Mouse (Mus musculus): ENCODE measurements at regions not wholly inside any gene's neighbourhood (a gene's known extent, or its start where the extent isn't known, plus 50 kb on each side); places are given as distances from the start of the nearest gene placed in this dataset.

DNA sequence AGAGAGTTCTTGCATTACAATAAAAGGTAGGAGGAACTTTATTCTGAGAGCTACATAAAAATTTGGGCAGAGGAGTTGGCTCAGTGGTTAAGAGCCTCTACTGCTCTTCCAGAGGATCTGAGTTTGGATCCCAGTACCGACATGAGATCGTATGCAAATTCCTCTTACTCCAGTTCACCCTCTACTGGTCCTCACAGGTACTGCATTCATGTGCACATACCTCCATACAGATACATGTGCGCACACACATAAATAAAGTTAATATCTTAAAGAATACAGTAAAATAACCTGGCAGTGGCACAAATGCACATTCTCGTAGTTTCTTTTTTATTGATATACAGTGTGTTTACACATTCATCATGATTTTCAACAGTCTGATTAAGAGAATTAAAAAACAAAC is 232.4 kb downstream of the Vps13c start:
- no peak for ATAC-seq
- H3K9ac ChIP-seq (ENCODE audit: low read depth, low read length) = no peak overlapping the region
- no peaks in the 10 kb centered on the region for H3K27me3 ChIP-seq (replicated peaks; ENCODE audit: control insufficient read depth, insufficient read depth, low read length)
- no peaks in the 10 kb centered on the region for H3K36me3 ChIP-seq (ENCODE audit: control insufficient read depth, insufficient read depth, low read length)
- H3K4me2 ChIP-seq (ENCODE audit: low read length) = no peak overlapping the region
- H3K27ac ChIP-seq (ENCODE audit: low read depth, low read length) = no peak overlapping the region
- H3K4me3 ChIP-seq (ENCODE audit: low read length) = no peak overlapping the region
- no peaks in the 10 kb centered on the region for H3K9me3 ChIP-seq (ENCODE audit: control insufficient read depth, low read length)
- WGBS = 92% methylated on average over 4 of the region's 4 CpGs
- H3K4me1 ChIP-seq (ENCODE audit: control insufficient read depth, insufficient read depth, low read depth, low read length) = no peaks in the 10 kb centered on the region

DNA sequence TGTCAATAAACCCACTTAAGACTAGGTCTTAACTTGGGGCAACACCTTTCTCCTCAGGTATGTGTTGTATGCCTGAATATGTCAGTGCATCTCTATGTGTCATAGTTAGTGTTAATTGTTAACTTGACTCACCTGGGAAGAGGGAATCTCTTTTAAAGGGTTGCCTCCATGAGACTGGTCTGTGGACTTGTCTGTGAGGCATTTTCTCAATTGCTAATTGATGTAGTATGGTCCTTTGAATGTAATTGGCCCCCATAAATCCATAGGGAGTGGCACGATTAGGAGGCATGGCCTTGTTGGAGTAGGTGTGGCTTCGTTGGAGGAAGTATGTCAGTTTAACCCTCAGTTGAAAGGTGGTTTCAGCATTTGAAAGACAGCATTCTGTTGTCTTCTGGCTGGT is 237.1 kb downstream of the Vps13c start:
- H3K9me3 ChIP-seq (ENCODE audit: control insufficient read depth, low read length) = no peaks in the 10 kb centered on the region
- no peak for ATAC-seq
- no peaks in the 10 kb centered on the region for H3K27me3 ChIP-seq (replicated peaks; ENCODE audit: control insufficient read depth, insufficient read depth, low read length)
- H3K4me3 ChIP-seq (ENCODE audit: low read length) = no peak overlapping the region
- 62% methylated on average over 2 of the region's 2 CpGs for WGBS
- H3K36me3 ChIP-seq (ENCODE audit: control insufficient read depth, insufficient read depth, low read length) = no peaks in the 10 kb centered on the region
- H3K4me2 ChIP-seq (ENCODE audit: low read length) = no peak overlapping the region
- no peak overlapping the region for H3K27ac ChIP-seq (ENCODE audit: low read depth, low read length)
- H3K4me1 ChIP-seq (ENCODE audit: control insufficient read depth, insufficient read depth, low read depth, low read length) = no peaks in the 10 kb centered on the region
- H3K9ac ChIP-seq (ENCODE audit: low read depth, low read length) = no peak overlapping the region

DNA sequence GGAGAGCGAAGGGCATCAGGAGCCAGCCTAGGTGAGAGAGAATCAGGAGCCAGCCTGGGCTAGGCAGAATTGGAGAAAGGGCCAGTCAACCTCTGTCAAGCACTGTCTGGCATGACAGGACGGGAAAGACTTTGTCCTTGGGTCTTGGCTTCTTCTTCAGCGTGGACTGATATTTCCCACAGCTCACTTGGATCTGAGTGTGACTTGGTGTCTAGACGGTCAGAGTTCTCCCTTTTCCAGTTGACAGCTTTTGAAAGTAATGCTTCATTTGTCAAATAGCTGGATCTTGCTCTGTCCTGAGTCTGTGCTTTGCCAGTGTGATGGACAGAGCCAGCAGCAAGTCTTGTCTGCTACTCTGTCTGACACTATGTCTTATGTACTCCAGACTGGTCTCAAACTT is 243.1 kb downstream of the Vps13c start:
- ATAC-seq = no peak
- 88% methylated on average over 4 of the region's 4 CpGs for WGBS
- no peak overlapping the region for H3K27ac ChIP-seq (ENCODE audit: low read depth, low read length)
- no peak overlapping the region for H3K4me3 ChIP-seq (ENCODE audit: low read length)
- no peaks in the 10 kb centered on the region for H3K27me3 ChIP-seq (replicated peaks; ENCODE audit: control insufficient read depth, insufficient read depth, low read length)
- H3K36me3 ChIP-seq (ENCODE audit: control insufficient read depth, insufficient read depth, low read length) = no peaks in the 10 kb centered on the region
- H3K4me2 ChIP-seq (ENCODE audit: low read length) = no peak overlapping the region
- H3K9ac ChIP-seq (ENCODE audit: low read depth, low read length) = no peak overlapping the region
- H3K4me1 ChIP-seq (ENCODE audit: control insufficient read depth, insufficient read depth, low read depth, low read length) = no peaks in the 10 kb centered on the region
- no peaks in the 10 kb centered on the region for H3K9me3 ChIP-seq (ENCODE audit: control insufficient read depth, low read length)

DNA sequence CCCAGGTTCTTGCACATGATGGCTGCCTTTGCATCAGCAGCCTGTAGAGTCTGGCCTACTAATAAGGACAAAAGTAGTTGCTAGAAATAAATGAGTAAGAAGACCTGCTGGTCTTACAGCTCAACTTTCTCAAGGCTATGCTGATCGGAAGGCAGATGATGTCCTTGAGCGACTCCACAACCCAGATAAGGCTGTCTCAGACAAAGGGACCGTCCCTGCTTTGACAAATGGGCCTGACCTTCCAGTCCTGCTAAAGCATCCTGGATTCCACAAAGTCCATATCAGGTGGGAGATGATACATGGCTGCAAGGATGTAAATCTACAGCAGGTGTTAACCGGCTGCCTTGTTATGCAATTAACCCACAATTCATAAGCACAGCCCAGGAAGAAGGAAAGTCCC is 244.8 kb downstream of the Vps13c start:
- no peaks in the 10 kb centered on the region for H3K9me3 ChIP-seq (ENCODE audit: control insufficient read depth, low read length)
- H3K4me2 ChIP-seq (ENCODE audit: low read length) = no peak overlapping the region
- no peak for ATAC-seq
- 85% methylated on average over 4 of the region's 4 CpGs for WGBS
- H3K9ac ChIP-seq (ENCODE audit: low read depth, low read length) = no peak overlapping the region
- no peaks in the 10 kb centered on the region for H3K27me3 ChIP-seq (replicated peaks; ENCODE audit: control insufficient read depth, insufficient read depth, low read length)
- no peaks in the 10 kb centered on the region for H3K36me3 ChIP-seq (ENCODE audit: control insufficient read depth, insufficient read depth, low read length)
- H3K4me3 ChIP-seq (ENCODE audit: low read length) = no peak overlapping the region
- no peak overlapping the region for H3K27ac ChIP-seq (ENCODE audit: low read depth, low read length)
- no peaks in the 10 kb centered on the region for H3K4me1 ChIP-seq (ENCODE audit: control insufficient read depth, insufficient read depth, low read depth, low read length)

DNA sequence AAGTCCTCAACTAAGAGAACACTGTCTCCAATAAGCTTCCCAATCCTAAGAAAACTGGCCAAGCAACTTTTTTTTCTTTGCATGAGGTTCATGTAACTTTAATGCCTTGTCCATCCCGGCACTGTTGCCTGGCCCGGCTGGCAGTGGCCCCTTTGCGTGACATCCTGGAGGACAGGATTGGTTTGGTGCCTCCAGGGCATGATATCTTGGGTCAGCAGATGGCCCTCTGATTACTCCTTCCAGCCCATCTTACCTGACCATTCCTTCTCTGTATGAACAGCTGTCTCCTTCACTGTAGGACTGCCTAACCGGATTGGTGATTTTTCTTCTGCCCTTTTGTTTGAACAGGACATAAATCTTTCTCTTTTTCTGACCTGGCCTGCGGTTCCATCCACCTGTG is 254.4 kb downstream of the Vps13c start:
- Histone ChIP-seq H3K36me3 (ENCODE audit: control insufficient read depth, insufficient read depth, low read length) (no peaks in the 10 kb centered on the region), H3K4me1 (ENCODE audit: control insufficient read depth, insufficient read depth, low read depth, low read length) (no peaks in the 10 kb centered on the region), H3K4me2 (ENCODE audit: low read length) (no peak overlapping the region), H3K4me3 (ENCODE audit: low read length) (no peak overlapping the region), H3K27ac (ENCODE audit: low read depth, low read length) (no peak overlapping the region), H3K9me3 (ENCODE audit: control insufficient read depth, low read length) (no peaks in the 10 kb centered on the region), H3K27me3 (replicated peaks; ENCODE audit: control insufficient read depth, insufficient read depth, low read length) (no peaks in the 10 kb centered on the region), H3K9ac (ENCODE audit: low read depth, low read length) (no peak overlapping the region)
- 82% methylated on average over 5 of the region's 5 CpGs for WGBS
- no peak for ATAC-seq

DNA sequence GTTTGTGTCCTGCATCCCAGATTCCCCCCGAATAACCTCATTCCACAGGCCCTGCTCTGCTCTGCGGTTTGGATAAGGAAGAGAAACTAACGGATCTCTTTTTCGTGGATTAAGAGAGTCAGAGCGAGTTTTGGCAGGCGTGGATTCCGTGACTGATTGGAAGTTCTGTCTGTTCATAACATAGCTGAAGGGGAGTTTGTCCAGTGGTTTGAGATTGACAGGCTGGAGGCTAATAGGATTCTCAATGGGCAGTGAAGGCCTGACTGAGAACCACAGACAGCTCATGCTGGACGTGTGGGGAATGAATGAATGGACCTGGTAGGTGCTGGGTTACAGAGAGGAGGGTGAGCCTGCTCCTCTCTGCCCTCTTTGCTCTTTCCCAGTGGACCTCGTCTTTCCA is 269.6 kb downstream of the Vps13c start:
- Histone ChIP-seq H3K4me2 (ENCODE audit: low read length) (no peak overlapping the region), H3K36me3 (ENCODE audit: control insufficient read depth, insufficient read depth, low read length) (no peaks in the 10 kb centered on the region), H3K9ac (ENCODE audit: low read depth, low read length) (no peak overlapping the region), H3K27me3 (replicated peaks; ENCODE audit: control insufficient read depth, insufficient read depth, low read length) (no peaks in the 10 kb centered on the region), H3K4me1 (ENCODE audit: control insufficient read depth, insufficient read depth, low read depth, low read length) (no peaks in the 10 kb centered on the region; the same call in 1 of the 2 replicates), H3K4me3 (ENCODE audit: low read length) (no peak overlapping the region), H3K9me3 (ENCODE audit: control insufficient read depth, low read length) (no peaks in the 10 kb centered on the region), H3K27ac (ENCODE audit: low read depth, low read length) (no peak overlapping the region)
- 77% methylated on average over 9 of the region's 9 CpGs for WGBS
- ATAC-seq = no peak

DNA sequence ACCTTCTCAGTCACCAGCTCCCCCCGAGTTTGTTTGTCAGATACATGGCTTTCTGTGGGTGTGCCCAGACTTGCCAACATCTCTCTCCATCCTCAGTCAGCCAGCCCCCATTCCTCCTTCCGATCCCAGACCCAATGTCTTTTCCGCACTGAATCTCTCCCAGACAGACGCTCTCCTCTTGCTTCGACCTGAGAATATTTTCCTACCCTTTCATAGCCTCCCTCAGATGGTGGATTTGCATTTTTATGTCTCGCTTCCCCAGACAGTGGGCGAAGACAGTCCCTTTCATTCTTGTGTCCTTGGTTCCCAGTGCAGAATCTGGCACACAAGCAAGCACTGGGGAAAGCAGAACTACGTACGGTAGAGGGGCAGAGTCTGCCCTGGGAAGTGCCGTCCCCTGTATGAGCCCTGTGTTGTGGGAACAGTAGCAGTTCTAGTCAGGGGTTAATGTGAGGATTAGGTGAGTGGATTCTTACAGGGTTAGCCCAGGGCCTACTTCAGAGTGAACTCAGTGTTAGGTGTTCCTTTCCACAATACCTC is 275.0 kb downstream of the Vps13c start:
- no peaks in the 10 kb centered on the region for H3K27me3 ChIP-seq (replicated peaks; ENCODE audit: control insufficient read depth, insufficient read depth, low read length)
- H3K4me3 ChIP-seq (ENCODE audit: low read length) = no peak overlapping the region
- H3K4me2 ChIP-seq (ENCODE audit: low read length) = no peak overlapping the region
- no peaks in the 10 kb centered on the region for H3K36me3 ChIP-seq (ENCODE audit: control insufficient read depth, insufficient read depth, low read length)
- no peak for ATAC-seq
- WGBS = 80% methylated on average over 10 of the region's 10 CpGs
- H3K9ac ChIP-seq (ENCODE audit: low read depth, low read length) = no peak overlapping the region
- no peaks in the 10 kb centered on the region for H3K4me1 ChIP-seq (ENCODE audit: control insufficient read depth, insufficient read depth, low read depth, low read length)
- no peak overlapping the region for H3K27ac ChIP-seq (ENCODE audit: low read depth, low read length)
- no peaks in the 10 kb centered on the region for H3K9me3 ChIP-seq (ENCODE audit: control insufficient read depth, low read length)

DNA sequence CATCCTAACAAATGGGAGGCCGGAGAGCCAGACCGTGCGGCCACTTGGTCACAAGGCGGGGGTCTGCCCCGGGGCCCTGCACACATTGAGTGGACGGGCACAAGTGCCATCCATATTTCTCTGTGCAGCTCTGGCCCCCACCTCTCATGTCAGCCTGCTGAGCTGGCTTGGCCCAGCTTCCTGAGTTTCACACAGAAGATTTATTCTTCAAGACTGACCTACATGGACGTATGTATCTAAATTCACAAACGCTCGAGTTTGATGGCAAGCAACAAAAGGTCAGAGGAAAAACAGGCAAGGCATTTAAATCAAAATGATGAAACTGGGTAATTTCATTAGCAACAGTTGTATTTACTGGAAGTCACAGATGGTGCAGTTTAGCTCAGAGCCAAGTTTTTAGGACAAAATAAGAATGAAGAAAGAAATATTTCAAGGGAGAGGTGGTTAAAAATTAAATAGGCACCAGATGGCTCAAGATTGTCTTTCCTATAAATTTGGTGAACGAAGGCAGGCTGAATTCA is 276.1 kb downstream of the Vps13c start:
- WGBS = 61% methylated on average over 10 of the region's 10 CpGs
- ATAC-seq = no peak; the same call in 1 of the 2 replicates
- H3K4me1 ChIP-seq (ENCODE audit: control insufficient read depth, insufficient read depth, low read depth, low read length) = no peaks in the 10 kb centered on the region

DNA sequence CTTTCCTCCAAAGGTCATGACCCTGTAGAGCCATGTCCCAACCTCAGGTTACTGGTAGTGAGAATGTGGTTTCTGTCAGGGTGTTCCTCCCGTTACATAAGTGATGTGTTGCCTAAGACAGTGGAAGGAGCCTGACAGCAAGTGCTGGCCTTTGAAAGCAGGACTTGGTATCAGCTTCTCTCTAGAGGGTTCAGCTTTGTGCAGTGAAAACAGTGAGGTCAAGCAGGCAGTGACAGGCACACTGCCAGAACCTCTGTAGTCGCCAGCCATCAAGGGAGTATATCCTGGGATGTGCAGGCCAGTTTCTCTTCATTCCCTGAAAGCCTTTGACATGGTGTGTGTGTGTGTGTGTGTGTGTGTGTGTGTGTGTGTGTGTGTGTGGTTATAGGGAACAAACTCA is 278.1 kb downstream of the Vps13c start:
- ATAC-seq = no peak
- H3K4me3 ChIP-seq (ENCODE audit: low read length) = no peak overlapping the region
- 80% methylated on average over 2 of the region's 2 CpGs for WGBS

More for the DNA sequence above, 276.1 kb downstream of the Vps13c start:
- H3K9me3 ChIP-seq (ENCODE audit: control insufficient read depth, low read length) = no peaks in the 10 kb centered on the region
- H3K36me3 ChIP-seq (ENCODE audit: control insufficient read depth, insufficient read depth, low read length) = no peaks in the 10 kb centered on the region
- no peak overlapping the region for H3K9ac ChIP-seq (ENCODE audit: low read depth, low read length)
- H3K27ac ChIP-seq (ENCODE audit: low read depth, low read length) = no peak overlapping the region
- no peak overlapping the region for H3K4me2 ChIP-seq (ENCODE audit: low read length)
- H3K27me3 ChIP-seq (replicated peaks; ENCODE audit: control insufficient read depth, insufficient read depth, low read length) = no peaks in the 10 kb centered on the region
- H3K4me3 ChIP-seq (ENCODE audit: low read length) = no peak overlapping the region

DNA sequence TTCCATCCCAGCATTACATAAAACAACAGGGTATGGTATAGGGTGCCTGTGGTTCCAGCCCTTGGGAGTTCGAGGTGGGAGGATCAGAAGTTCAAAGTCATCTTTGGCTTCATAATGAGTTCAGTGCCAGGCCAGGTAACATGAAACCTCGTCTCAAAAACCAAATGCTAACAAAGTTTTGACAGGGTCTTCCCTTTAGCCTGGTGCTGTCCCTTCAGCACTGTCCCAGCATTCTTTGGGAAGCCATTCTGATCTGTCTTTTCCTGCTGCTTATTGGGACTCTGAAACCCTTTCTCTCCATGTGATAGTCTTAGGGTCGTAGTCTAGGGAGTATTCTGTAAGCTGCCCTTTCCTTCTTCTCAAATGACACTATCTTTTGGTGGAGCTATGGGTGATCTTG is 282.1 kb downstream of the Vps13c start:
- H3K9me3 ChIP-seq (ENCODE audit: control insufficient read depth, low read length) = no peaks in the 10 kb centered on the region
- no peak for ATAC-seq

More for the DNA sequence above, 278.1 kb downstream of the Vps13c start:
- H3K27me3 ChIP-seq (replicated peaks; ENCODE audit: control insufficient read depth, insufficient read depth, low read length) = no peaks in the 10 kb centered on the region
- H3K27ac ChIP-seq (ENCODE audit: low read depth, low read length) = no peak overlapping the region
- H3K4me2 ChIP-seq (ENCODE audit: low read length) = no peak overlapping the region
- H3K9me3 ChIP-seq (ENCODE audit: control insufficient read depth, low read length) = no peaks in the 10 kb centered on the region
- no peaks in the 10 kb centered on the region for H3K4me1 ChIP-seq (ENCODE audit: control insufficient read depth, insufficient read depth, low read depth, low read length)
- H3K36me3 ChIP-seq (ENCODE audit: control insufficient read depth, insufficient read depth, low read length) = no peaks in the 10 kb centered on the region
- H3K9ac ChIP-seq (ENCODE audit: low read depth, low read length) = no peak overlapping the region

More for the DNA sequence above, 282.1 kb downstream of the Vps13c start:
- WGBS = 70% methylated on average over 3 of the region's 3 CpGs
- Histone ChIP-seq H3K4me1 (ENCODE audit: control insufficient read depth, insufficient read depth, low read depth, low read length) (no peaks in the 10 kb centered on the region), H3K4me2 (ENCODE audit: low read length) (no peak overlapping the region), H3K36me3 (ENCODE audit: control insufficient read depth, insufficient read depth, low read length) (no peaks in the 10 kb centered on the region), H3K4me3 (ENCODE audit: low read length) (no peak overlapping the region), H3K27ac (ENCODE audit: low read depth, low read length) (no peak overlapping the region), H3K9ac (ENCODE audit: low read depth, low read length) (no peak overlapping the region), H3K27me3 (replicated peaks; ENCODE audit: control insufficient read depth, insufficient read depth, low read length) (no peaks in the 10 kb centered on the region)

Measured in hindbrain, embryonic 16.5 days (tissue).